1 mouse cellular context compared by ENCODE assay signal in the genomic region with DNA sequence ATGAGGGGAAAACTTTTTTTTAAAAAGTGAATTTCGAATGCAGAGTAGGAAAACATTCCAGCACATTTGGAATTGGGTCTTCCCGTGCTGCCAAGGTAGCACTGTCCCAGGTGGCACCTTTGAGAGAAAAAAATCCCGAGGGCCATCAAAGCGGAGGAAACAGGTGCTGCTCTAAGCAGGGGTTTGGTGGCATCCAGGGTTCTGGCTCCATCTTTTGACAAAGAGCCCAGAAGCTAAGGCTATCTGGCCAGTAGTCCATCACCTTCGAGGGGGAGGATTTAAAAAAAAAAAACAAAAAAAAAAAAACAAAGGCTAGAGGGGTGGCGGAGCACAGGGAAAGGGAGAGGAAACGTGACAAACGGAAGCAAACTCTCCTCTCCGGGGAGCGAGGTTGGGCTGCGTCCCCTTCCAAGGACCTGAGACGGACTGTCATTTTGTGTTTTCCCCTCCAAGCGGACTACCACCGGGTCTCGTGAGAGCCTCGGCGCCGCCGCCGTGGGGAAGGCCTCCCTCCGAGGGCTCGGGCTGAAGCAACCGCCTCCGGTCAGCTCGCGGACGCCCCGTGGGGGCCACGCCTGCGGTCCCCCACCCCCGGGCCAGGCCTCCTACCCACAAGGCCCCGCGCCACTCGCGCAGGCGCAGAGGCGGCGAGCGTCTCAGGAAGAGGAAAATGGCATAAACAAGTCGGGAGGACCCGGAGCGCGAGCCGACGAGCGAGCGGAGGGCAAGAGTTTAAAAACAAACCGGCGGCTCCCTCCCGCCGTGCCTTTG.
TF ChIP-seq lines count a peak whose summit lies in the region.

A gene (plus strand): TSS at position 627 of the 771 bp plus-strand sequence.

TF ChIP-seq in CH12.LX, 34 proteins besides CTCF, POLR2A, EP300 and RAD21 (continued from another document):
- TF ChIP-seq MEF2A (IDR thresholded peaks at IDR 0.05; ENCODE audit: borderline replicate concordance, low read depth, low read length): peak; percentile 39; the same call in 1 of the 2 replicates
- TF ChIP-seq NRF1 (IDR thresholded peaks at IDR 0.05; ENCODE audit: low read depth, low read length): peak; percentile 97
- no peak for TF ChIP-seq E2F4 (IDR thresholded peaks at IDR 0.05; ENCODE audit: insufficient replicate concordance, low read depth, low read length)
- TF ChIP-seq UBTF (IDR thresholded peaks at IDR 0.05; ENCODE audit: low read depth, low read length): 0 out of 2 replicates have a peak, but pooled peaks have one; percentile 8
- TF ChIP-seq ZC3H11A (IDR thresholded peaks at IDR 0.05; ENCODE audit: low read depth, low read length): no peak
- no peak for TF ChIP-seq ZKSCAN1 (IDR thresholded peaks at IDR 0.05; ENCODE audit: borderline replicate concordance, low read depth, low read length)
- peak; percentile 85 for TF ChIP-seq MXI1 (IDR thresholded peaks at IDR 0.05; ENCODE audit: low read depth, low read length)
- TF ChIP-seq IRF4 (IDR thresholded peaks at IDR 0.05; ENCODE audit: low read depth, low read length): no peak; the same call in 1 of the 2 replicates
- peak; percentile 69; the same call in 1 of the 2 replicates for TF ChIP-seq KAT2A (IDR thresholded peaks at IDR 0.05; ENCODE audit: insufficient replicate concordance, low read length)
- TF ChIP-seq RCOR1 (conservative IDR thresholded peaks at IDR 0.05; ENCODE audit: low read depth, low read length): no peak
- TF ChIP-seq TCF12 (IDR thresholded peaks at IDR 0.05; ENCODE audit: low read depth, low read length): peak; percentile 94
- 0 out of 2 replicates have a peak, but pooled peaks have one; percentile 36 for TF ChIP-seq CHD1 (IDR thresholded peaks at IDR 0.05; ENCODE audit: low read depth, low read length)
- peak; percentile 62; the same call in 1 of the 2 replicates for TF ChIP-seq TBP (conservative IDR thresholded peaks at IDR 0.05; ENCODE audit: low read depth, low read length)
- TF ChIP-seq ELF1 (IDR thresholded peaks at IDR 0.05; ENCODE audit: low read depth, low read length): peak; percentile 88
- TF ChIP-seq GABPA (IDR thresholded peaks at IDR 0.05; ENCODE audit: insufficient replicate concordance, low read depth, low read length): no peak
- peak; percentile 76 for TF ChIP-seq NELFE (IDR thresholded peaks at IDR 0.05; ENCODE audit: low read depth, low read length)
- TF ChIP-seq PAX5 (IDR thresholded peaks at IDR 0.05; ENCODE audit: low read length): no peak
- peak; percentile 56 for TF ChIP-seq ZNF384 (IDR thresholded peaks at IDR 0.05; ENCODE audit: low read depth, low read length)
- 0 out of 2 replicates have a peak, but pooled peaks have one; percentile 47 for TF ChIP-seq POLR2AphosphoS2 (IDR thresholded peaks at IDR 0.05; ENCODE audit: low read depth, low read length)
- TF ChIP-seq JUND (conservative IDR thresholded peaks at IDR 0.05; ENCODE audit: low read depth, low read length): no peak
- TF ChIP-seq MAZ (IDR thresholded peaks at IDR 0.05; ENCODE audit: low read depth, low read length): peak; percentile 94
- TF ChIP-seq MAX (IDR thresholded peaks at IDR 0.05; ENCODE audit: low read length): peak; percentile 72; the same call in 1 of the 2 replicates
- TF ChIP-seq BHLHE40 (IDR thresholded peaks at IDR 0.05; ENCODE audit: low read depth, low read length): peak; percentile 81
- TF ChIP-seq SIN3A (IDR thresholded peaks at IDR 0.05; ENCODE audit: low read length): peak; percentile 90
- TF ChIP-seq CHD2 (IDR thresholded peaks at IDR 0.05; ENCODE audit: low read length): no peak
